Mouse (Mus musculus) c-Kit-positive CD71-positive TER-119-positive erythroid progenitor cells, embryonic 14.5 days (primary cell): ENCODE results near the gene Myo5c.

Source experiments
- DNase-seq: peaks from one replicate; pipeline ENCODE4 v3.0.0-alpha.2; 2013; ENCODE audit warnings: low spot score

The Myo5c gene

DNA sequence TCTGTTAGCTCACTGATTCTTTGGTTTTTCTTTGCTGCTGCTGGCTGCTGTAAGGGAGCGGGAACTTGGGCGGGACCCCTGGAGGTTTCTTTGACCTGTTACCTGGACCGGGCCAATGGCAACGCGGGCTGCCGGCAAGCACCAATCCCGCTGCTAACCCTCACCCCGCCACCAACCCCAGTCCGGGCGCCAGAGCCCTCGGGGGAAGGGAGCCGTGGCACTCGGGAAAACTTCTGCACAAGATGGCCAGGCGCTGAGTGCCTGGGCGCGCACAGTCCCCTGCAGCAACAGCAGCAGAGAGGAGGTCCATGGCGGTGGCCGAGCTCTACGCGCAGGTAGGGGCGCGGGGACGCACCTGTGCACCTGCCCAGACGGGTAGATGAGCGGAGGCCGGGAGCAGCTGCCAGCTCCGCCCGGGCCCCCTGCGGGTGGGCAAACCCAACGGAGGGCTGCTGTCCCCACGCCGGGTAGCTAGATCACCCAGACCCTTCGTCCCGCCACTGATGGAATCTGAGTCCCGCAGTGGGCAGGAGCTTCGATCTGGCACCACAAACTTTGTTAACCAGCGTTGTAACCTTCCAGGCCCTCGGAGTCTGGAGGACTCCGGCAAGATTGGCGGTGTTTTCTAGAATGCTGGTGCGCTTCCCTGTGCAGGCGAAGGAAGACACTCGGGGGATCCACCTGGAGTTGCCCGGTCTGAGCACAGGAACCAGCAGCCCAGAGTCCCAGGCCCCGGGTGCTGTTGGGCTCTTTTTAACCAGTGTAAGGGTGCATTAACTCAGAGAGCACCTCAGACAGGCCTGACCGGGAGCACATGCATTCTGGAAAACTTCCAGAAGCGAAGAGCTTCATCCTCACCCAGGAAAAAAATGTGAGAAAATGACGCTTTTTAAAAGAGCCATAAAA lies at the start of gene Myo5c:
TSS of gene Myo5c (plus strand) at position 180 of the 906 bp plus-strand sequence.
- no peak for DNase-seq

DNA sequence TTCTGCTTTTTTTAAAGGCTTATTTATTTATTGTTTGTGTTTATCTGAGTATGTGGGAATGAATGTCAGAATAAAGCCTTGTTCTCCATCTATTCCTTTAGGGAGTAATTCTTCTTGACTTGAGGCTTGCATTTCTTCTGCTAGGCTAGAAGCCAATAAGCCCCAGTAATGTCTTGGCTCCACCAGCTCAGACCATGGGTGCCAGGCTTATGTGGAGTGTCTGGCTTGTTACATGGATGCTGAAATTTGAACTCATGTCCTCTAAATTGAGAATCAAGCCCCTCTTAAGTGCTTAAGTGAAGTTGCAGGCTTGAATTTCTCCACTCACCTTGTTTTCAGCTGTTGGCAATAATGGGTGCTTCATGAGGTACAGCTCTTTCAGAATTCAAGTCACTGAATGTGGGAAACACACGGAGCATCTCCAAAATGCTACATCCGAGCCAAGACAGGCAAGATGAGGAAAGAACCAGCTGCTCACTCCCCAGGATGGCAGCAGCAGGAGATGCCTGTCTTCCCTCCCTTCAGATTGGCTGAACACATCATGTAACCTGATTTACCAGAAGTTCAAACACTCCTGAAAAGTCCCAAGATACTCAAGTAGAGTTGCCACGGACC lies 44.1 kb upstream of the Myo5c start:
- no peak for DNase-seq

DNA sequence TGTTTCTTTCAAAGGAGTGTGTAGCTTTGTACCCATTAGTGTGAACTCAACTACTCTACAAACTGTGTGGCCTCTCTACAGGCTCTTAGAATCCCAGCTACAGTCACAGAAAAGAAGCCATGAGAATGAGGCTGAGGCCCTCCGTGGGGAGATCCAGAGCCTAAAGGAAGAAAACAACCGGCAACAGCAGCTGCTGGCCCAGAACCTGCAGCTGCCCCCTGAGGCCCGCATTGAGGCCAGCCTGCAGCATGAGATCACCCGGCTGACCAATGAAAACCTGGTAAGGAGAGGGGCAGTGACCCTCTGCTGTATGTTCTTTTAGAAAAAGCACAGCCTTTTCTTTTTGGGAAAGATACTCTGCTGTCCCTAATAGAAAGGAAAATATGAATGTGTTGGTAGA lies 38.0 kb upstream of the Myo5c start:
- no peak for DNase-seq

DNA sequence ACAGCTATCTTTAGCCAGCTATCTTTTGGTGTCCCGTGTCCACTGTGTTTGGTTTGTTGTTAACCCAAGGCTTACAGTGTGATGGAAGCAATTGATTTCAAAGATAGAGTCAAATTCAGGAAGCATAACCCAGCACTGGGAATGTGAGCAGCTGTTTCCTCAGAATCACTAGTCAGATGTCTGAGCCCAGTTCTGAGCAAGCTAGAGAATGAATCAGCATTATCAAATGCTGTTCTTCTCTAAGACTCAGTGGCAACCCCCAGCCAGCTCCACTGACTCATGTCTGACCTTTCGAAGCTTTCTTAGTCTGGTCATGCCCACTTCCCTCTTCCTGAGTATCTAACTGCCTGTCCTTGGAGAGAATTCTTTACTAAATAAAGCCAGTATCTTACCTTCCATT lies 35.5 kb upstream of the Myo5c start:
- no peak for DNase-seq

DNA sequence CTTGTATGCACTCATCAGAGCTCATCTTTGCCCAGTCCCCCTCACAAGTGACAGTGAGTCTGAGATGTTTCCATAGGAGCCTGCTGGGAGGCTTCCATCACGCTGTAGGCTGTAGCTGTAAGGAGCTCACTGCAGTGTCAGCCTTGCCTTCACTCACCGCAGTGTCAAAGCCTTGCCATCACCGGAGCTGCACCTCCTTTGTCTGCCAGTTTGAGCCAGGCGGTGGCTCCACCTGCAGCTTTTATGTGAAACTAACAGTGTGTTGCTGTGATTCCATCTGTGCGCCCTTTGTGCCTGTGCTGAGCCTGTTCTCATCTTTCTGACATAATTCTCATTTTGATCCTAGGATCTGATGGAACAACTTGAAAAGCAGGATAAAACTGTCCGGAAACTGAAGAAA lies 34.5 kb upstream of the Myo5c start:
- DNase-seq, result no peak

DNA sequence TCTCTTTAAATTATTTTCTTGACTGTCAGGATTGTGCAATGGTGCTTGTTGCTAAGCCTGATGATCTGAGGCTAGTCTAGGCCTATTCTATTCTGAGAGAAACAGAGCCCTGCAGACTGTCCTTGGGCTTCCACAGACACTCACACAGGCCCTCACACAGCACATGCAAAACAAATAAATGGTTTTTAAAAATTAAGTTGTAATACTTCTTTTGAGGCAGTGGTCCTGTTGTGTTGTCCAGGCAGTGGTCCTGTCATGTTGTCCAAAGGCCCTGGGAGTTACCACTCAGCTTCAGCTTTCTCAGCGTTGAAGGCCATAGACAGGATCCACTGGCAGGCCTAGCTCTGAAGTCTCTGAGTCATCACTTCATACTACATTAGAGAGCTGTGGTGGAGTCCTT lies 30.3 kb upstream of the Myo5c start:
- DNase-seq, result no peak

DNA sequence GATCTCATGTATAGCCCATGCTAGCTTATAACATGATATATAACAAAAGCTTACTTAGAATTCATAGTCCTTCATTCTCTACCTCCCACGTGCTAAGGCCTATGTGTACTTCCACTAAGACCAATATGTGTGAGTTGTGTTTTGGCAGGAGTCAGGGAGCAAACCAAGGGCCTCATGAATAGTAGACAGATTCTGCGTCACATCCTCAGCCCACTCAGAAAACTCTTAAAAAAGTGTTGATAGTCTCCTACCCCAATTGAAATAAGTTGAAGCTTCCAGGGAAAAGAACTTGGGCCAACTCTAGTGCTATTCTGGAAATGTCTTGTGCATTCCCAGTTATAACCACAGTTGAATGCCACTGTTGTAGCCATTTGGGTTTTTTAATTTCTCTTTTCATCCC lies 29.8 kb upstream of the Myo5c start:
- DNase-seq, result no peak

DNA sequence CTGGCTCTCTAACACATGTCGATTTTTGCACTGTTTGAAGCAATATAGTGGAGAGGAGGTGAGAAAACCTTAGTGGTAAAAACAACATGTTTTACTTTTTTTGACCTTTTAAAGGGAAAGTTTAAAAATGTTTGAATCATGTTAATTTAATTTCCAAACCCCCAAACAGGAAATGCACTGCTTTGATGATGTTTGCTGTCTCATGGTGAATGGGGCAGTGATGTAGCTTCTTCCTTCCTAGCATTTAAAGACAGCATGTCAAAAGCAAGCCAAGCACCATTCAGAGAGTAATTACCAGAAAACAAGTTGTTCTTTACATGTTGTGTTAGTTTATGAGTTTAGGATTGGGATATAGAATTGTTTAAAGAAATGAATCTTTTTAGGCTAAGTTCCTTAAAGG lies 22.6 kb upstream of the Myo5c start:
- no peak for DNase-seq

DNA sequence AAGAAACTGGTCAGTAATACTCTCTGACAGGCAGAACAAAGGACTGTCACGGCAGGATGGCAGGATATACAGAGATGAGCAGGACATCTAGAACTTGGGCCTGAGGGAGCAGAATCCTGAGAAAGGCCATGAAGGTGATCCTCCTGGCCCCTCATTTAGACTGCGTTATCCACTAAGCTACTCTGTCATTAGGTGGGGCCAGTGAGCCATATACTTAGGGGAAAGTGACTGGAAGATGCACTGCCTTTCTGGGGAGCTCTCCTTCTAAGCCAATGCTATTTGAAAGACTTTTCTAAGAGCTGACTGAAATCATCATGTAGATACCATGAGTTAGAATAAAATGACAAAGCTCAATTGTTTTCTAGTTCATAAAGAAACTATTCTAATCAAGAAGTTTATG lies 21.6 kb upstream of the Myo5c start:
- DNase-seq, result no peak

DNA sequence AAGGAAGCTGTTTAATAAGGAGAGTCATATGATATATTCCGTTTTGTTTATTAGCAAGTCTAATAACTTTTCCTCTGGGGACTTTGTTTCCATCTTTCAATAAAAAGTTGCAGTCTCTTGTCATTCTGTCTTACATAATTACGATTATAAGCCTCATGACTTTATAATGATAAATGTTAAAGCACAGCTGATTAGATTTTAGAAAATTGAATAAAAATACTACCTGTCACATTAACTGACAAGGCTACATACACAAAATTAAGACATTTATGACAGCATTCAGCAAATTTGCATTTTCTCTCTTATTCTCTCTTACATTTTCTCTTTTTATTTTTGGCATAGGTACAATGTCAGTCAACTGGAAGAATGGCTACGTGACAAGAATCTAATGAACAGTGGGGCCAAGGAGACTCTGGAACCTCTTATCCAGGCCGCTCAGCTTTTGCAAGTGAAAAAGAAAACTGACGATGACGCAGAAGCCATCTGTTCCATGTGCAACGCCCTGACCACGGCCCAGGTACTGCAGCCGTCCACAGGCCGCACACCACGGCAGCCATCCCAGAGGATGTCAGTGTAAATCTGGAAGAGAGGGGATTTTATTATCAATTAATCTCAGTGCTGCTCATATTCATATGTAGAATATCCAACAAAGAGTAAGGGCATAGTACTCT lies 16.9 kb upstream of the Myo5c start:
- no peak for DNase-seq

DNA sequence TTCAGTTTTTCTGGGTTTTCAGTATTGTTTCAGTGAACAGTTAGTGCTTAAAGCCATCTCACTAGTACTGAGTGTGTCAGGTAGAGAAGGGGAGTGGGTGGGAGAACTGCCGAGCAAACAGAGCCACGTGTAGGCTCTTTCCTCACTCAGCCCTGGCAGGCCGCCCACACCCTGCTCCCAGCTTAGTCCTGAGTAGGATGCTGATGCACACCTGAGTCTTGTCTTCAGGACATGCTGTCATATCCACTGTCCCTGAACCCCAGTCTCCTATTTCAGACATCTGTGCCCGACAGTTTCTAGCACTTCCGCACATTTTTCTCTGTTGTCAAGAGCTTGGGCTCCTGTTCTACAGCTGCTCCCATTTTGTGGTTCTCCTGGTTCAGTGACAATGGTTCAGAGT lies 11.9 kb upstream of the Myo5c start:
- no peak for DNase-seq

DNA sequence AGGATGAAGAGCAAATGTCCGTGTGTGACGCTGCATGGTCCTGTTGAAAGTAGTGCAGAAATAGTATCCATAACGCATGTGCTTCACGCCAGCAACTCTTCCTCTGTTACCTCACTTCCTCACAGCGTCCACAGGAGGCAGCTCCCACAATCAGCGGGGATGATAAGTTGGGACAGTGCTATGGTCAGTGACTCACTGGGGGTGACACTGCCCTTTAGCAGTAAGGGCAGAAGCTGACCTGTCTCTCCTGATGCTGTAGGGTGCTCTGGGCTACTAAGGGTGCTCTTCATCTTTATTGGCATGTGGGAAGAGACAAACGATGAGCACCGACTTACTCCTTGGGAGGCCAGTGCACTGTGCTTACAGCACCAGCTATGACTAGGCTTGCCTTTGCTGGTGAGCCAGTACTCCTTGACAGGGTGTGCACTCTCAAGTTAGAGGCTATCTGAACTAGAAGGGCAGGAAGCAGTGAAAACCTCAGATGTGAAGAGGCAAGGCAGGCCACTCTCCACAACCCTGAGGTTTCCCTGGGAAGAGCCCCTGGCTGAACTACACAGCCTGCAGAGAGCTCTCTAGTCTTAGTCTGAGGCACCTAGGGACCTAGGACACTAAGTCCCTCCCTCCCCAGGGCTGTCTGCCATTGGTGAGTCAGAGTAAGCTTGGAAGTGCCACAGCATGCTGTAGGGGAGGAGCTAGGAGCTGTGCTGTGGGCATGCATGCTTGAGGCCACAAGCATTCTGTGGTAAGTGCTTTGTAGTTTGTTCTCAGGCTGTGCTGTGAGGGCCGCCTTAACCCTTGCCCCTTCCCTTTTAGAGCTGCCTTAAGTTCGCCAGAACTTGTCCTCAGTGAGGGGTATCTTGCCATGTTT lies 10.2 kb upstream of the Myo5c start:
- peak; percentile 5 for DNase-seq

DNA sequence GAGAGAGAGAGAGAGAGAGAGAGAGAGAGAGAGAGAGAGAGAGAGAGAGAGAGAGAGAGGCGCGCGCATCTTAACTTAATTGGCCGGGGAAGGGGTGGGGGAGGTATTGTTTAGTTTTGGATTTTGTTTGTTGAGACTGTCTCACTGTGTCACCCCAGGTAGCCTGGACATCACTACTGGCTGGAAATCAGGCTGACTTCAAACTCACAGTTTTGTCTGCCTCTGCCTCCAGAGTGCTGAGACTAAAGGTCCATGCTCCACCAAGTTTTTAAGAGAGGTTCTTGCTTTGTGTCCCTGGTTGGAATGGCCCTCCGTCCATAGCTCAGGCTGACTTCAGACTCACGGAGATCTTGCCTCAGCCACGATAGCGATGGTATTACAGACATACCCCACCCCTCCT lies 1.0 kb downstream of the Myo5c start:
- no peak for DNase-seq

DNA sequence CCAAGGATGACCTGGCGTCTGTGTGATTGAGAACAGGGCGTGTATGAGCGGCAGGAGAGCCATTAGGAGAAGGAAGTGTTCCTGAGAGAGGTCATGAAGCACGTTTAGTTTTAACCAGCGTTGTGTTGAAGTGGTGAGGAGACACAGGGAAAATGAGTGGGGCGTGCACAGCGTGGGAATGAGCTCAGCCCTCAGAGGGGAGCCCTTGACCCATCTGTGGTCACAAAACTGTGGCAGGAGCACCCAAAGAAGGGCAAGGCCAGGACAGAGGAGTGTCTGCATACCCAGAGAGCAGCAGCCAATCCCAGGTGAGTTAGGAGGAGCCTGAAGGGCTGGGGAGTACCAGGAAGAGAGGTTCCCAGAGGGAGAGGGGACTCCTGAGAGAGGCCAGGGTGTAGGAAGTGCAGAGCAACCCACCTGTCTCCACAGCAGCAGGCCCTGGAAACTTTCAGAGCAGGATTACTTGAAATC lies 2.5 kb downstream of the Myo5c start:
- no peak for DNase-seq

DNA sequence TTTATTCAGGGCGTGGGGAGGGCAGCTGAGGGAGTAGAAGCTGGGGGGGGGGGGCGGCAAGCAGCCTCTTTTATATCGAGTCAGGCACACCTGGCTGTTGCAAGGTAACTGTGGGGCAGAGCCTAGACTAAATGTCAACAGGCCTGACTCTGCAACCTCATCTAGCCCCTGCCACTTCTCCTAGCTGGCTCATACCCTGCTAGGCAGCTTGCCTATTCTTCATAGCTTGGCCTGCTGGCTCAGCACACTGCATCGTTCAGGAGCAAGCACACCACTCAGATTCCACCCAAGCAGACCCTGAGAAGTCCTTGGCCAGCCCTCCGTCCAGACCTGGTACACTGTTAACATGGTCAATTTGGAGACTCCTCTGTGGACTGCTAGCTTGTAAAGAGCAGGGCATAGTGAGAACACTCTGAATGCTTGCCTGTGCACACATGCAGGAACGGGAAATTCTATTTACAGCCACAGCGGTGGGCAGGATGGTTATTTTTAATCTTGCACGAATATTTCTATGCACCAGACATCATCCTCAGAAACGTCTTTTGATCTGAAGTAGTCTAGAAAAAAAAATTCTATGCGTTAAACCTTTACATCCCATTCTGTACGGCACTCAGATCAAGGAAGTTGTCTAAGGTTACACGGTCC lies 3.3 kb downstream of the Myo5c start:
- DNase-seq, result no peak

DNA sequence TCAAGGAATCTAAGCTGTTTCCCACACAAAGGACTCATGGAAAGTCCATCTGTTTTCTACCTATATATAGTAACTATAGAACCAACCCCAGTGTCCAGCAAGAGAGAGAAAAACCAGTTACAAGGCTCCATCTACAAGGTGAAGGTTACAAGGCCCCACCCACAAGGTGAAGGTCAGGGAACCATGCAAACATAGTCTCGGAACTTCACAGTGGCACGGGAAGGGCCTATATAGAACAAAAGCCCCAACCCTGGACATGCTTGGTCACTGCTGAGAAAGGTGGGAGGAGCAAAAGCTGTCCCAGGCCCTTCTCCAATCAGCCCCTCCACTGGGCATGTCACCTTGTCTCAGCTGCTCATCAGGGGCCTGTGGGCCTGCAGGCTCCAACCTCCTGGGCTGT lies 3.9 kb downstream of the Myo5c start:
- DNase-seq, result no peak

DNA sequence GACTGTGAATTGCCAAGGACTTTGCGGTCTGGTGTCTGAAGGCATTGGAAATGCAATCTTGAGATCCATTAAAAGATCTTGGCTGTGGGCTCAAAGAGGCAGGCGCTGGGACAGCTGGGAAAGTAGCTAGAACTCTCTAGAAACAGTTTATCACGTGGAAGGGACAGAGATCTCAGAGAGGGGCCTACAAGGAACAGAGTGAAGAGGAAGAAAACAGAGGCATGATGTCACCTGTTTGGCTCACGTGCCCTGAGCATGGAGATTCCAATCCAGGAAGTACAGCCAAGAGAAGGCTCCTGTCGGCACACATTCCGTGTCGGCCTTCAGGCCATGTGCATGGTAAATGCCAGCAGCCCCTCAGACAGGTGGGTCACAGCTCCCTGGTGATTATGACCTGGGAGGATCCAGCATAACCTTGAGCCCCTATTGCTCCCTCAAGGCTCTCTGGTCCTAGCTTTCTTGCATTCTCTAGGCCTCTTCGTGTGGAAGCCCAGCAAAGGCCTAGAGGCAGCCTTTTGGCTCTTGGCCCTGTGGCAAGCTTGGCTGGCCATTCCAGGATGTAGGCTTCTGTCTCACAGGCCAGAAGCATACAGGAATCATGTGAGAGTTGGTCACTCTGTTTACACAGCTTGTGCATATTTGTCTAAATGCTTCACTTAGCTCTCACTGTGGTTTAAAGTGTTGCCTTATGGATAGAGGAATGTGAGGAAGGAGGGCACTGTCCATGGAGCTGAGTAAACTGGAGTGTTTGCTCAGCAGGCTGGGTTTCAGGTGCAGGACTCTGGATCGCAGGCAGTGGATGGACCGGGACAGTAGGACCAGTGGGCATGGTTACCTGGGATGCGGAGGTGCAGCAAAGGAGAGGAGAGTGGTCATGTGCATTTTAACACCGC lies 4.8 kb downstream of the Myo5c start:
- DNase-seq, result no peak

DNA sequence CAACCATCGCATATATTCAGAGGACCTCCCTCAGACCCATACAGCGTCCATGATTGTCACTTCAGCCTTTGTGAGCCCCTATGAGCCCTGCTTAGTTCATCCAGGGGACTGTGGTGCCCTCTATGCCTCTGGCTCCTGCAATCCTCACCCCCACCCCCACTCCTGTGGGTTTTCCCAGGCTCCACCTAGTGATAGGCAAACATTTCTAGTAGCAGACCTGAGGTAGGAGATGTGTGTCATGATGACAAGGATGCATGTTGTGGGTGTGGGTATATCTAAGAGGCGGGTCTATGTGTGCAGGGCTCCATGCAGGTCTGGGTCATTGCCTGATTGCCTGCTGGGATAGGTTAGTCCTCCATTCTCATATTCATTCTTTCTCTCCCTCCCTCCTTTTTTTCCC lies 6.4 kb downstream of the Myo5c start:
- DNase-seq, result no peak

DNA sequence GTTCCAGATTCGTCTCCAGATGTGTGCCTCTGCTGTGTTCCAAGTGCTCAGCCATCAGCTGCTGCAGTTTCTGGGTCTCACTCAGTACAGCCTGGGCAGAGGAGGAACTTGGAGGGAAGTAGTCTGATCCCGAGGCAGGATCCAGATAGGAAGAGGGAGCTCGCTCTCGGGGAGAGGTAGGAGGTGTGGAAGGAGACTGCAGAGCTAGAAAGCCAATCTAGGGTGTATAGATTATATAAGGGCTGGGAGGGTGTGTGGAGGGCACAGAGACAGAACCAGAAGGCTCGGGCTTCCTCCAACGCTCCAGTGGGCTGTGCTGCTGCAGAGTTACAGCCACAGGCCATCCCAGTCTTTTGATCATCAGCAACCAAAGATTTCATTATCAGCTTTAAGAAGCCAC lies 11.2 kb downstream of the Myo5c start:
- DNase-seq, result no peak

DNA sequence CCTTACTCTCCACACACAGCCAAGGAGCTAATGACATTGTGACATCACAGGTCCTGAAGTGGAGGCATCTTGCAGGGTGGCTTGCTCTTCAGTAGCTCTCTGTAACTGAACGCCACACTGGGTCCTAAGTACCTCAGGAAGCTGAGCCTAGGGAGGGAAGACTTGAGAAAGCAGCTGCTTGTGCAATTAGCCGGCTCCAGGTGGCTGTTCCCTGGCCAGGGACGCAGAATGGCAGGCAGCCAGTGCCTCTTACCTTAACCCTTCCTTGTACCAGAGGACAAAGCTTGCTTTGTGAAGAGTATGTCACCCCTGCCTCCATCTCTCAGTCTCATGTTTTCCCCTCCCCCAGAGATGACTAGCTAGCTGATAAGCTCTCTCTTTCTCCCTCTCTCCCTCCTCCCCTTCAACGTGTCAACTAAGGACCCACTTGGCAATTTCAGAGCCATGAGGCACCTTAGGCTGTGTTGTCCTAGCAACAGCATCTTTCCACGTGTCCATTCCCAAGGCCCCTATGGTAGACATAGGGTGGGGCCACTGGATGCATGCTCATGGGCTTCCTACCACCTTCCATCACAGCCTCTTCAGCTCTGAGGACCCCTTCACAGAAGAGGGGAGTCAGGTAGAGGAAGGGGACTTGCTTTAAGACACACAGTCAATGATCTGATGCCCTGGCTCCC lies 12.0 kb downstream of the Myo5c start:
- DNase-seq, result no peak
